Mouse (Mus musculus) stomach, postnatal 0 days (tissue): ENCODE measurements around the gene Prkg1.

Source experiments
- CTCF ChIP-seq: IDR thresholded peaks from 2 replicates; pipeline ENCODE4 v1.5.1; 2016; ENCODE audit warnings: antibody characterized with exemption, low read depth, mild to moderate bottlenecking, moderate library complexity
- EP300 ChIP-seq: optimal IDR thresholded peaks from 2 replicates; pipeline ENCODE3; 2016; ENCODE audit warnings: antibody characterized with exemption

GRCm38 (mm10) chr19:30744426-30744825 lies 1020.4 kb downstream of the Prkg1 start:
- TF ChIP-seq CTCF (no peak), EP300 (no peak)
